Mouse (Mus musculus): ENCODE measurements around the gene Mllt11. TPM values are rescaled to one million over a fixed set of nuclear protein-coding genes. Genes with fewer than 3 reads are reported as not detected.
"Not testable (repeated sequence)": the region's sequence is repeated elsewhere in the genome, so short reads cannot be mapped to it uniquely, and the experiment has no call there.

Gene Mllt11
- polyA plus RNA-seq, 1 experiment from 2014 or later = 65.8 TPM

GRCm38 (mm10) chr3:95218466-95219137 lies 13.4 kb downstream of the Mllt11 start:
- peak; percentile 49 for TF ChIP-seq CTCF (IDR thresholded peaks at IDR 0.05)
- ATAC-seq (no peak), DNase-seq (ENCODE audit: low read depth, low spot score) (no peak)
- POLR2A ChIA-PET = interaction anchor here (0.7 to 4.7 kb wide), 2 partner anchors 11 to 59 kb away, joined by 3 to 39 read pairs; partner anchors contain the start of genes Cdc42se1 and Mllt11
- in situ Hi-C loops (cut with MboI; ENCODE audit: low pct_unique_long_range_greater_than_20kb) = no loop called here
- CTCF ChIA-PET = interaction anchor here (0.8 to 2.4 kb wide), 14 partner anchors 8 to 165 kb away, joined by 3 to 12 read pairs (median 4); partner anchors contain the start of genes Cdc42se1, Mindy1 and Tnfaip8l2
- H3K27me3 ChIP-seq = no peaks in the 10 kb centered on the region

GRCm38 (mm10) chr3:95217255-95218134 lies 14.5 kb downstream of the Mllt11 start, which contains the start of gene Gabpb2:
TSS of gene Gabpb2 (minus strand) at chr3:95217916.
- ChIA-PET POLR2A (interaction anchor here (0.9 to 4.7 kb wide), 5 partner anchors 8 to 53 kb away, joined by 3 to 39 read pairs (median 4); partner anchors contain the start of genes Cdc42se1 and Mllt11), CTCF (interaction anchor here (0.7 to 3.9 kb wide), 18 partner anchors 8 to 164 kb away, joined by 3 to 12 read pairs (median 4); partner anchors contain the start of genes Cdc42se1 and Tnfaip8l2)
- peak; percentile 85 for ATAC-seq
- TF ChIP-seq CTCF (IDR thresholded peaks at IDR 0.05) = peak; percentile 99
- in situ Hi-C loops (cut with MboI; ENCODE audit: low pct_unique_long_range_greater_than_20kb) = no loop called here
- DNase-seq (ENCODE audit: low read depth, low spot score) = peak; percentile 91
- no peaks in the 10 kb centered on the region for H3K27me3 ChIP-seq

GRCm38 (mm10) chr3:95216655-95217254 lies 15.2 kb downstream of the Mllt11 start:
- in situ Hi-C loops (cut with MboI; ENCODE audit: low pct_unique_long_range_greater_than_20kb) = no loop called here

GRCm38 (mm10) chr3:95213609-95213975 lies 18.4 kb downstream of the Mllt11 start:
- POLR2A ChIA-PET = no interaction called here
- DNase-seq (ENCODE audit: low read depth, low spot score) (no peak), ATAC-seq (no peak)
- TF ChIP-seq CTCF (IDR thresholded peaks at IDR 0.05) = no peak
- in situ Hi-C loops (cut with MboI; ENCODE audit: low pct_unique_long_range_greater_than_20kb) = loop anchor here (5.0 kb wide), 1 partner anchor 71 kb away; the partner anchor contains the start of gene Tnfaip8l2
- H3K27me3 ChIP-seq = no peaks in the 10 kb centered on the region
- CTCF ChIA-PET = interaction anchor here (0.7 to 6.9 kb wide), 9 partner anchors 7 to 71 kb away, joined by 3 to 51 read pairs (median 3); no protein-coding TSS in a partner anchor

More at GRCm38 (mm10) chr3:95216655-95217254, 15.2 kb downstream of the Mllt11 start:
- DNase-seq (ENCODE audit: low read depth, low spot score) (no peak), ATAC-seq (no peak)
- no peaks in the 10 kb centered on the region for H3K27me3 ChIP-seq
- TF ChIP-seq CTCF (IDR thresholded peaks at IDR 0.05) = no peak
- CTCF ChIA-PET = interaction anchor here (0.7 to 3.9 kb wide), 15 partner anchors 8 to 77 kb away, joined by 3 to 11 read pairs (median 4); partner anchors contain the start of gene Tnfaip8l2
- POLR2A ChIA-PET = interaction anchor here (0.9 to 4.7 kb wide), 5 partner anchors 9 to 52 kb away, joined by 3 to 39 read pairs (median 4); partner anchors contain the start of genes Cdc42se1 and Mllt11

GRCm38 (mm10) chr3:95212889-95213608 lies 18.9 kb downstream of the Mllt11 start:
- CTCF ChIA-PET = interaction anchor here (0.7 to 6.9 kb wide), 10 partner anchors 12 to 77 kb away, joined by 3 to 51 read pairs (median 3); no protein-coding TSS in a partner anchor

GRCm38 (mm10) chr3:95210585-95210984 lies 21.4 kb downstream of the Mllt11 start:
- in situ Hi-C loops (cut with MboI; ENCODE audit: low pct_unique_long_range_greater_than_20kb) = loop anchor here (5.0 kb wide), 1 partner anchor 68 kb away; the partner anchor contains the start of gene Tnfaip8l2
- DNase-seq (ENCODE audit: low read depth, low spot score) = no peak
- no peaks in the 10 kb centered on the region for H3K27me3 ChIP-seq
- ATAC-seq = no peak
- ChIA-PET POLR2A (interaction anchor here (0.6 to 1.5 kb wide), 3 partner anchors 9 to 116 kb away, joined by 3 to 4 read pairs (median 3); no protein-coding TSS in a partner anchor), CTCF (interaction anchor here (0.9 to 6.9 kb wide), 9 partner anchors 8 to 85 kb away, joined by 3 to 51 read pairs (median 3); partner anchors contain the start of gene Tnfaip8l2)
- no peak for TF ChIP-seq CTCF (IDR thresholded peaks at IDR 0.05)

More at GRCm38 (mm10) chr3:95212889-95213608, 18.9 kb downstream of the Mllt11 start:
- POLR2A ChIA-PET = interaction anchor here (1.5 kb wide), 1 partner anchor 13 kb away, joined by 4 read pairs; no protein-coding TSS in a partner anchor
- in situ Hi-C loops (cut with MboI; ENCODE audit: low pct_unique_long_range_greater_than_20kb) = loop anchor here (5.0 kb wide), 1 partner anchor 71 kb away; the partner anchor contains the start of gene Tnfaip8l2
- not testable (repeated sequence) for ATAC-seq; H3K27me3 ChIP-seq; DNase-seq (ENCODE audit: low read depth, low spot score)
- peak; percentile 52 for TF ChIP-seq CTCF (IDR thresholded peaks at IDR 0.05)

GRCm38 (mm10) chr3:95208286-95208685 lies 23.7 kb downstream of the Mllt11 start:
- ATAC-seq (no peak), DNase-seq (ENCODE audit: low read depth, low spot score) (no peak)
- in situ Hi-C loops (cut with MboI; ENCODE audit: low pct_unique_long_range_greater_than_20kb) = no loop called here
- ChIA-PET CTCF (interaction anchor here (1.2 to 6.9 kb wide), 4 partner anchors 7 to 32 kb away, joined by 3 to 51 read pairs (median 8); no protein-coding TSS in a partner anchor), POLR2A (interaction anchor here (0.5 to 0.6 kb wide), 2 partner anchors 91 to 392 kb away, joined by 3 read pairs; no protein-coding TSS in a partner anchor)
- H3K27me3 ChIP-seq = no peaks in the 10 kb centered on the region
- TF ChIP-seq CTCF (IDR thresholded peaks at IDR 0.05) = no peak

- no peaks in the 10 kb centered on the region for H3K27me3 ChIP-seq
- ATAC-seq = no peak
- ChIA-PET POLR2A (no interaction called here), CTCF (interaction anchor here (0.7 to 5.2 kb wide), 5 partner anchors 7 to 61 kb away, joined by 3 to 51 read pairs (median 4); partner anchors contain the start of gene Gabpb2)
- no peak for TF ChIP-seq CTCF (IDR thresholded peaks at IDR 0.05)
- no peak for DNase-seq (ENCODE audit: low read depth, low spot score)
- in situ Hi-C loops (cut with MboI; ENCODE audit: low pct_unique_long_range_greater_than_20kb) = no loop called here
Measured at GRCm38 (mm10) chr3:95203880-95204279, 28.1 kb downstream of the Mllt11 start.

Data from Patski (cell line).